Mouse (Mus musculus) small intestine, adult 2 months (tissue): Measurements from ENCODE around the gene Cacnb2.

Experiments
- CTCF ChIP-seq: fragments of 200-500 bp; IDR thresholded peaks from 2 replicates; pipeline ENCODE4 v1.5.1; 2012; ENCODE audit warnings: low read depth, mild to moderate bottlenecking, control low read depth, inconsistent platforms, low read length, moderate library complexity, mixed read lengths; ENCODE audit not compliant: insufficient replicate concordance, insufficient read length; ENCODE audit errors: extremely low read depth
- POLR2A ChIP-seq: fragments of 200-500 bp; IDR thresholded peaks from 2 replicates; pipeline ENCODE4 v1.6.1; 2012; ENCODE audit warnings: low read depth, mild to moderate bottlenecking, control low read depth, inconsistent platforms, low read length, moderate library complexity

GRCm38 (mm10) chr2:14858301-14858700 lies 255.4 kb downstream of the Cacnb2 start:
- TF ChIP-seq CTCF: no peak
- no peak for TF ChIP-seq POLR2A
